Mouse (Mus musculus) CH12.LX (cell line): ENCODE results near the gene Cabcoco1. TPM values are rescaled to one million over a fixed set of nuclear protein-coding genes. Genes with fewer than 3 reads are reported as not detected.

ENCODE experiments used
- DNase-seq: peaks from one replicate; pipeline ENCODE4 v3.0.0-alpha.2; 2013; ENCODE audit errors: extremely low read depth
- H3K27ac ChIP-seq: 2 replicates; pipeline ENCODE4 v1.5.1; 2012; ENCODE audit warnings: low read depth, mild to moderate bottlenecking, control low read depth, moderate library complexity; ENCODE audit not compliant: insufficient read depth
- H3K27me3 ChIP-seq: replicated peaks from 2 replicates; pipeline ENCODE3; 2012; ENCODE audit warnings: inconsistent platforms
- H3K36me3 ChIP-seq, 2 experiments: replicated peaks in 1 of 2; 2 replicates each; pipeline versions ENCODE3 to v1.6.1; 2012; ENCODE audit warnings: inconsistent platforms in 1 of 2, low read length in 1 of 2, mild to moderate bottlenecking in 1 of 2, mixed read lengths in 1 of 2, moderate library complexity in 1 of 2; ENCODE audit not compliant: control insufficient read depth in 1 of 2, insufficient read depth in 1 of 2
- H3K4me1 ChIP-seq, 2 experiments: 2 replicates each; pipeline ENCODE4 v1.6.1; 2012; ENCODE audit warnings: inconsistent platforms in 1 of 2, moderate library complexity in 1 of 2; ENCODE audit not compliant: insufficient read depth in 2 of 2, control insufficient read depth in 1 of 2
- H3K4me2 ChIP-seq: 2 replicates; pipeline ENCODE4 v1.6.1; 2012; ENCODE audit warnings: low read depth, mild to moderate bottlenecking, control low read depth; ENCODE audit not compliant: poor library complexity, insufficient read depth, severe bottlenecking
- H3K4me3 ChIP-seq, 3 experiments: fragments of 150-350 bp in 1 of 3; sonication (generic) in 1 of 3; replicated peaks in 1 of 3; 2 replicates each; pipeline versions ENCODE3 to v1.5.1; 2011 to 2012; ENCODE audit warnings: low read depth in 2 of 3, low read length in 2 of 3, mild to moderate bottlenecking in 2 of 3, moderate library complexity in 2 of 3, control low read depth in 1 of 3, improper control_type of control experiment in 1 of 3, inconsistent platforms in 1 of 3, mixed read lengths in 1 of 3; ENCODE audit not compliant: poor library complexity in 1 of 3
- H3K79me2 ChIP-seq: replicated peaks from 2 replicates; pipeline ENCODE4 v1.6.1; 2012; ENCODE audit warnings: mild to moderate bottlenecking, moderate library complexity; ENCODE audit not compliant: control insufficient read depth, poor library complexity, insufficient read depth, severe bottlenecking; ENCODE audit errors: extremely low read depth
- H3K9ac ChIP-seq: 2 replicates; pipeline ENCODE4 v1.6.1; 2012; ENCODE audit warnings: low read depth, mild to moderate bottlenecking, control low read depth, moderate library complexity; ENCODE audit not compliant: insufficient read depth
- H3K9me3 ChIP-seq: replicated peaks from 2 replicates; pipeline ENCODE3; 2012; ENCODE audit warnings: low read length, inconsistent platforms, mixed read lengths
- BHLHE40 ChIP-seq: IDR thresholded peaks from 2 replicates; pipeline ENCODE4 v1.6.1; 2011; ENCODE audit warnings: mild to moderate bottlenecking, low read depth, low read length, improper control_type of control experiment
- CHD1 ChIP-seq: IDR thresholded peaks from 2 replicates; pipeline ENCODE4 v1.6.1; 2012; ENCODE audit warnings: low read depth, low read length, improper control_type of control experiment, inconsistent platforms
- CHD2 ChIP-seq: IDR thresholded peaks from 2 replicates; pipeline ENCODE4 v1.6.1; 2011; ENCODE audit warnings: low read length, improper control_type of control experiment
- CTCF ChIP-seq, 2 experiments: IDR thresholded peaks in 1 of 2; conservative IDR thresholded peaks in 1 of 2; 2 replicates each; pipeline ENCODE4 v1.5.1; 2011 to 2012; ENCODE audit warnings: low read depth in 2 of 2, low read length in 2 of 2, improper control_type of control experiment in 1 of 2, inconsistent platforms in 1 of 2, mild to moderate bottlenecking in 1 of 2, moderate library complexity in 1 of 2
- E2F4 ChIP-seq: IDR thresholded peaks from 2 replicates; pipeline ENCODE4 v1.6.1; 2011; ENCODE audit warnings: low read depth, low read length, improper control_type of control experiment; ENCODE audit not compliant: insufficient replicate concordance
- ELF1 ChIP-seq: IDR thresholded peaks from 2 replicates; pipeline ENCODE4 v1.6.1; 2014; ENCODE audit warnings: low read depth, mild to moderate bottlenecking, inconsistent platforms, low read length, improper control_type of control experiment
- EP300 ChIP-seq: IDR thresholded peaks from 2 replicates; pipeline ENCODE4 v1.6.1; 2011; ENCODE audit warnings: low read length, improper control_type of control experiment
- ETS1 ChIP-seq: conservative IDR thresholded peaks from 2 replicates; pipeline ENCODE4 v1.6.1; 2012; ENCODE audit warnings: low read depth, mild to moderate bottlenecking, inconsistent platforms, low read length, improper control_type of control experiment, moderate library complexity
- GABPA ChIP-seq: IDR thresholded peaks from 2 replicates; pipeline ENCODE4 v1.6.1; 2012; ENCODE audit warnings: low read depth, low read length, improper control_type of control experiment, inconsistent platforms; ENCODE audit not compliant: insufficient replicate concordance
- HCFC1 ChIP-seq: IDR thresholded peaks from 2 replicates; pipeline ENCODE4 v1.6.1; 2012; ENCODE audit warnings: low read depth, mild to moderate bottlenecking, inconsistent platforms, low read length, improper control_type of control experiment
- IRF4 ChIP-seq: IDR thresholded peaks from 2 replicates; pipeline ENCODE4 v1.6.1; 2014; ENCODE audit warnings: low read depth, mild to moderate bottlenecking, inconsistent platforms, low read length, improper control_type of control experiment
- JUN ChIP-seq: IDR thresholded peaks from 2 replicates; pipeline ENCODE4 v1.6.1; 2011; ENCODE audit warnings: low read depth, mild to moderate bottlenecking, low read length, improper control_type of control experiment, moderate library complexity; ENCODE audit not compliant: insufficient read depth
- JUND ChIP-seq: conservative IDR thresholded peaks from 2 replicates; pipeline ENCODE4 v1.6.1; 2011; ENCODE audit warnings: low read depth, low read length, improper control_type of control experiment
- KAT2A ChIP-seq: IDR thresholded peaks from 2 replicates; pipeline ENCODE4 v1.6.1; 2012; ENCODE audit warnings: low read length, improper control_type of control experiment, inconsistent platforms; ENCODE audit not compliant: insufficient replicate concordance
- MAFK ChIP-seq: IDR thresholded peaks from 2 replicates; pipeline ENCODE4 v1.6.1; 2011; ENCODE audit warnings: low read length, improper control_type of control experiment; ENCODE audit not compliant: insufficient replicate concordance
- MAX ChIP-seq: IDR thresholded peaks from 2 replicates; pipeline ENCODE4 v1.6.1; 2011; ENCODE audit warnings: low read length, improper control_type of control experiment
- MAZ ChIP-seq: IDR thresholded peaks from 2 replicates; pipeline ENCODE4 v1.6.1; 2012; ENCODE audit warnings: low read depth, mild to moderate bottlenecking, inconsistent platforms, low read length, improper control_type of control experiment, moderate library complexity
- MEF2A ChIP-seq: IDR thresholded peaks from 2 replicates; pipeline ENCODE4 v1.6.1; 2014; ENCODE audit warnings: low read depth, mild to moderate bottlenecking, inconsistent platforms, low read length, improper control_type of control experiment, borderline replicate concordance
- MXI1 ChIP-seq: IDR thresholded peaks from 2 replicates; pipeline ENCODE4 v1.6.1; 2011; ENCODE audit warnings: mild to moderate bottlenecking, low read depth, low read length, improper control_type of control experiment
- MYC ChIP-seq: IDR thresholded peaks from 2 replicates; pipeline ENCODE4 v1.6.1; 2011; ENCODE audit warnings: low read depth, mild to moderate bottlenecking, improper control_type of control experiment, low read length
- NELFE ChIP-seq: IDR thresholded peaks from 2 replicates; pipeline ENCODE4 v1.6.1; 2011; ENCODE audit warnings: low read depth, low read length, improper control_type of control experiment
- NRF1 ChIP-seq: IDR thresholded peaks from 2 replicates; pipeline ENCODE4 v1.6.1; 2014; ENCODE audit warnings: low read depth, mild to moderate bottlenecking, inconsistent platforms, low read length, improper control_type of control experiment, moderate library complexity
- PAX5 ChIP-seq: IDR thresholded peaks from 2 replicates; pipeline ENCODE4 v1.6.1; 2012; ENCODE audit warnings: low read length, inconsistent platforms, mixed read lengths
- POLR2A ChIP-seq: IDR thresholded peaks from 2 replicates; pipeline ENCODE4 v1.6.1; 2011; ENCODE audit warnings: low read depth, mild to moderate bottlenecking, improper control_type of control experiment, low read length
- POLR2AphosphoS2 ChIP-seq: IDR thresholded peaks from 2 replicates; pipeline ENCODE4 v1.6.1; 2011; ENCODE audit warnings: low read depth, low read length, improper control_type of control experiment
- RAD21 ChIP-seq: IDR thresholded peaks from 2 replicates; pipeline ENCODE4 v1.6.1; 2011; ENCODE audit warnings: low read depth, mild to moderate bottlenecking, low read length, improper control_type of control experiment, moderate library complexity
- RCOR1 ChIP-seq: conservative IDR thresholded peaks from 2 replicates; pipeline ENCODE4 v1.6.1; 2012; ENCODE audit warnings: low read depth, mild to moderate bottlenecking, inconsistent platforms, low read length, improper control_type of control experiment
- SIN3A ChIP-seq: IDR thresholded peaks from 2 replicates; pipeline ENCODE4 v1.6.1; 2012; ENCODE audit warnings: low read length, improper control_type of control experiment, inconsistent platforms
- SMC3 ChIP-seq: IDR thresholded peaks from 2 replicates; pipeline ENCODE4 v1.6.1; 2011; ENCODE audit warnings: low read depth, low read length, improper control_type of control experiment
- TBP ChIP-seq: conservative IDR thresholded peaks from 2 replicates; pipeline ENCODE4 v1.6.1; 2011; ENCODE audit warnings: low read depth, low read length, improper control_type of control experiment
- TCF12 ChIP-seq: IDR thresholded peaks from 2 replicates; pipeline ENCODE4 v1.6.1; 2014; ENCODE audit warnings: low read depth, mild to moderate bottlenecking, inconsistent platforms, low read length, improper control_type of control experiment
- UBTF ChIP-seq: IDR thresholded peaks from 2 replicates; pipeline ENCODE4 v1.6.1; 2012; ENCODE audit warnings: low read depth, mild to moderate bottlenecking, inconsistent platforms, low read length, improper control_type of control experiment, moderate library complexity
- USF1 ChIP-seq: IDR thresholded peaks from 2 replicates; pipeline ENCODE4 v1.6.1; 2014; ENCODE audit warnings: low read depth, mild to moderate bottlenecking, inconsistent platforms, low read length, improper control_type of control experiment
- USF2 ChIP-seq: conservative IDR thresholded peaks from 2 replicates; pipeline ENCODE4 v1.6.1; 2011; ENCODE audit warnings: low read depth, low read length, improper control_type of control experiment
- ZC3H11A ChIP-seq: IDR thresholded peaks from 2 replicates; pipeline ENCODE4 v1.6.1; 2012; ENCODE audit warnings: low read depth, mild to moderate bottlenecking, inconsistent platforms, low read length, improper control_type of control experiment
- ZKSCAN1 ChIP-seq: IDR thresholded peaks from 2 replicates; pipeline ENCODE4 v1.6.1; 2012; ENCODE audit warnings: low read depth, inconsistent platforms, low read length, improper control_type of control experiment, borderline replicate concordance
- ZMIZ1 ChIP-seq: IDR thresholded peaks from 2 replicates; pipeline ENCODE4 v1.6.1; 2012; ENCODE audit warnings: low read depth, mild to moderate bottlenecking, inconsistent platforms, low read length, improper control_type of control experiment
- ZNF384 ChIP-seq: IDR thresholded peaks from 2 replicates; pipeline ENCODE4 v1.6.1; 2012; ENCODE audit warnings: low read depth, low read length, improper control_type of control experiment, inconsistent platforms
- dilution Hi-C: fragments of 300-500 bp; cut with MboI; formaldehyde crosslinking; loops from 2 replicates; pipeline ENCODE4 v1.14.3; 2020; ENCODE audit warnings: low sequenced_read_pairs; ENCODE audit not compliant: extremely low pct_unique_long_range_greater_than_20kb, extremely low pct_ligation_motif_present
- in situ Hi-C: fragments of 300-500 bp; cut with MboI; formaldehyde crosslinking; loops from 3 replicates; pipeline ENCODE4 v1.14.3; 2019; ENCODE audit warnings: low sequenced_read_pairs, low pct_ligation_motif_present, low pct_unique_long_range_greater_than_20kb, mixed read lengths
- polyA plus RNA-seq: library from polyadenylated mRNA; unstranded; fragments of >175 nt; gene quantifications from 2 replicates; pipeline ENCODE4 v1.2.1, GENCODE M21; 2012; ENCODE audit warnings: low read depth; ENCODE audit not compliant: insufficient read length
- total RNA-seq, 2 experiments: library from RNA; depleted of rRNA; stranded (reverse); fragments of 300-350 nt in 1 of 2; fragments of >200 nt in 1 of 2; gene quantifications; 2 replicates each; pipeline ENCODE4 v1.2.3; 2012 to 2014

Cabcoco1 gene
- total and polyA plus RNA-seq, 3 experiments = 0.72 to 2.4 (median 0.90) TPM

- Histone ChIP-seq H3K4me1 (peaks cover 7 to 22% of the 10 kb centered on the region in 2 experiments), H3K27me3 (no peaks in the 10 kb centered on the region), H3K79me2 (no peaks in the 10 kb centered on the region), H3K9ac (peak overlapping the region; percentile 43)
- no peak for TF ChIP-seq NRF1
- TF ChIP-seq SIN3A = no peak
- TF ChIP-seq PAX5 = no peak
- TF ChIP-seq SMC3 = no peak
- no peak for TF ChIP-seq POLR2AphosphoS2
- TF ChIP-seq IRF4 = no peak; the same call in 1 of the 2 replicates
- no peak for TF ChIP-seq POLR2A
- TF ChIP-seq EP300 = peak; percentile 40
- no peak for TF ChIP-seq MAFK
- TF ChIP-seq BHLHE40 = peak; percentile 100; the same call in 1 of the 2 replicates
- TF ChIP-seq MAZ = no peak
- peak; percentile 74; the same call in 1 of the 2 replicates for TF ChIP-seq TCF12
- peak; percentile 41; the same call in 1 of the 2 replicates for TF ChIP-seq HCFC1
- TF ChIP-seq ELF1 = no peak
- TF ChIP-seq ZC3H11A = no peak
- no peak for TF ChIP-seq KAT2A
- no peak for TF ChIP-seq ZMIZ1
- no peak for TF ChIP-seq E2F4
- TF ChIP-seq MXI1 = no peak
- no peak for TF ChIP-seq CHD1
- no peak for TF ChIP-seq ZKSCAN1
- no peak for TF ChIP-seq TBP
- TF ChIP-seq USF1 = no peak
- peak; percentile 50; the same call in 1 of the 2 replicates for TF ChIP-seq JUN
- TF ChIP-seq CHD2 = peak; percentile 44
- TF ChIP-seq GABPA = no peak
- no peak for TF ChIP-seq MYC
- peak; percentile 66; the same call in 1 of the 2 replicates for TF ChIP-seq MAX
- TF ChIP-seq CTCF (conservative IDR thresholded peaks at IDR 0.05 in 1 of 2, IDR thresholded peaks at IDR 0.05 in 1 of 2; ENCODE audit: low read depth in 2 of 2, low read length in 2 of 2) = no peak
- TF ChIP-seq UBTF = no peak
- no peak for TF ChIP-seq USF2
- peak; percentile 77; the same call in 1 of the 2 replicates for TF ChIP-seq MEF2A
- TF ChIP-seq RCOR1 = no peak; the same call in 1 of the 2 replicates
- TF ChIP-seq RAD21 = no peak
- peak; percentile 35; the same call in 1 of the 2 replicates for TF ChIP-seq ZNF384
- peak; percentile 87; the same call in 1 of the 2 replicates for TF ChIP-seq ETS1
- TF ChIP-seq JUND = peak; percentile 54; the same call in 1 of the 2 replicates
- no peak for TF ChIP-seq NELFE
- TF ChIP-seq, all 38 proteins: peak for 11
- peak overlapping the region; percentile 93 for H3K27ac ChIP-seq
- dilution Hi-C loops = no loop called here
- H3K36me3 ChIP-seq = no peaks in the 10 kb centered on the region
- peak overlapping the region; percentile 38 to 69 (median 60) for H3K4me3 ChIP-seq
- in situ Hi-C loops = no loop called here
- DNase-seq = peak; percentile 52
- peak overlapping the region; percentile 89 for H3K4me2 ChIP-seq
- no peaks in the 10 kb centered on the region for H3K9me3 ChIP-seq
Observed at GRCm38 (mm10) chr10:68541943-68542420, 286 bp upstream of the Cabcoco1 start.
